Mouse (Mus musculus) MEL (cell line): ENCODE measurements at regions not wholly inside any gene's neighbourhood (a gene's known extent, or its start where the extent isn't known, plus 50 kb on each side); places are given as distances from the start of the nearest gene placed in this dataset.

Experiments used
- CTCF ChIP-seq, 3 experiments: IDR thresholded peaks in 2 of 3; conservative IDR thresholded peaks in 1 of 3; 2 replicates each; pipeline ENCODE4 v1.5.1; 2011 to 2012; ENCODE audit warnings: low read length in 3 of 3, low read depth in 2 of 3, mild to moderate bottlenecking in 2 of 3, improper control_type of control experiment in 1 of 3, inconsistent platforms in 1 of 3, mixed read lengths in 1 of 3, moderate library complexity in 1 of 3; ENCODE audit not compliant: control insufficient read depth in 1 of 3, insufficient read depth in 1 of 3, poor library complexity in 1 of 3, severe bottlenecking in 1 of 3
- EP300 ChIP-seq, 2 experiments: IDR thresholded peaks; 2 replicates each; pipeline ENCODE4 v1.6.1; 2011; ENCODE audit warnings: improper control_type of control experiment in 2 of 2, low read length in 2 of 2, low read depth in 1 of 2, mild to moderate bottlenecking in 1 of 2
- HCFC1 ChIP-seq: IDR thresholded peaks from 2 replicates; pipeline ENCODE4 v1.6.1; 2012; ENCODE audit warnings: low read depth, mild to moderate bottlenecking, inconsistent platforms, low read length, improper control_type of control experiment, moderate library complexity
- JUND ChIP-seq: IDR thresholded peaks from 2 replicates; pipeline ENCODE4 v1.6.1; 2011; ENCODE audit warnings: low read depth, mild to moderate bottlenecking, improper control_type of control experiment, low read length
- MAX ChIP-seq: IDR thresholded peaks from 2 replicates; pipeline ENCODE4 v1.6.1; 2011; ENCODE audit warnings: low read length, improper control_type of control experiment
- POLR2AphosphoS5 ChIP-seq: IDR thresholded peaks from 2 replicates; pipeline ENCODE4 v1.6.1; 2012; ENCODE audit warnings: low read depth, borderline replicate concordance, mild to moderate bottlenecking, inconsistent platforms, low read length, moderate library complexity, mixed read lengths
- RAD21 ChIP-seq: IDR thresholded peaks from 2 replicates; pipeline ENCODE4 v1.6.1; 2011; ENCODE audit warnings: mild to moderate bottlenecking, low read depth, low read length, improper control_type of control experiment
- ZC3H11A ChIP-seq: IDR thresholded peaks from 2 replicates; pipeline ENCODE4 v1.6.1; 2012; ENCODE audit warnings: low read depth, mild to moderate bottlenecking, inconsistent platforms, low read length, improper control_type of control experiment
- ZMIZ1 ChIP-seq: IDR thresholded peaks from 2 replicates; pipeline ENCODE4 v1.6.1; 2012; ENCODE audit warnings: low read depth, mild to moderate bottlenecking, inconsistent platforms, low read length, improper control_type of control experiment, moderate library complexity

DNA sequence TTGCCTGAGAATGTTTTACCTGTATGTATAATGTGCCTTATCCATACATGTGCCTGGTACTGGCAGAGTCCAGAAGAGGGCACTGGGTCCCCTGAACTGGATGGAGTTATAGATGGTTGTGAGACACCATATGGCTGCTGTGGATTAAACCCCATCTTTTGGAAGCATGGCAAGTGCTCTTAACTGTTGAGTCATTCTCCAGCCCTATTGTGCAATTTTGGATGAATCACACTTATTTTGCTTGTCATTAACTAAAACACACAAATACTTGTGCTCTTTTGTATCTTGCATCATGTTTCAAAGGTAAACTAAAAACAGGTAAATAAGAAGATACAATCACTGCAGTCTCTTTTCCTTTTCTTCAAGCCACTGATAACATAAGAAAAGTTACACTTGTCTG is 168.3 kb upstream of the Mme start:
- TF ChIP-seq MAX = no peak
- no peak for TF ChIP-seq ZMIZ1
- TF ChIP-seq HCFC1 = no peak
- no peak for TF ChIP-seq EP300 (IDR thresholded peaks at IDR 0.05; ENCODE audit: low read depth in 1 of 2, low read length in 2 of 2)
- no peak for TF ChIP-seq RAD21
- no peak for TF ChIP-seq CTCF (IDR thresholded peaks at IDR 0.05 in 2 of 3, conservative IDR thresholded peaks at IDR 0.05 in 1 of 3; ENCODE audit: control insufficient read depth in 1 of 3, insufficient read depth in 1 of 3, low read depth in 2 of 3, low read length in 3 of 3, poor library complexity in 1 of 3, severe bottlenecking in 1 of 3)
- TF ChIP-seq POLR2AphosphoS5 = no peak
- no peak for TF ChIP-seq JUND
- no peak for TF ChIP-seq ZC3H11A
